Mouse (Mus musculus) B cell, adult 67 days (primary cell): ENCODE measurements around the gene Wdr44. TPM values are rescaled to one million over a fixed set of nuclear protein-coding genes. Genes with fewer than 3 reads are reported as not detected.

Source experiments
- total RNA-seq, 2 experiments: library from RNA; stranded (reverse); gene quantifications; 4 replicates each; pipeline ENCODE4 v1.2.4; 2023

Wdr44 gene
- 10 to 100 TPM; 43.7 to 46.5 TPM for total RNA-seq

DNA sequence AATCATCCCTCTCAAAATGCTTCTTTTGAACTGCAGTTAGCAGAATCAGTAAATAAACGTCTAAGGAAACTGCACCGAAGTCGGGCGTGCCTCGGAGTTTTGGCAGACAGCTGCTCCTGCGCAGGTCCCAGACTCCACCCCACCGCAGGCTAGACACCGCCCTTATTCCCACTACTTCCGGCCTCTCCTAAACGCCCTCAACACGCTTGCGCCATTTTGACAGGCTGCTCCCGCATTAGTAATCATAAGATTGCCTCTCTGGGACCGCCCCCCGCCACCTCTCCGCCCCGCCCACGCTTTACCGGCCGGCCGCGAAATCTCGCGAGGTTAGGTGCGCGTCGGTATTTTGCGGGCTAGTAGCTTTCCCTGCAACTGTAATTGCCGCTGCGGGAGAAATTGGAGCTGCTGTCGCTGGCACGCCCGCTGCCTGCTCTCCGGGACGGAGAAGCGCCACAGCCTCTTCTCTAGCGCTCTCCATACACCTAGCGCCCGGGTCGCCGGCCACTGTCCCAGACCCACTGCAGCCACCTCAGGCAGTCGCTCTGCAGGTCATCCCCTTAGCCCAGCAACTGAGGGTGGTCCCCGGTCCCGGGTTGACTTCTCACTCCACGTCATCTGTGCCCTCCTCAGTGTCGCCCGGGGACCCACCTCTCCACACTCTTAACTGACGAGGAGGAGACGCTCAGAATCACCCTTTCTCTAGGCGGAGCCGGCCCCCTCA is at the start of gene Wdr44:
TSS of gene Wdr44 (plus strand) at position 330 of the 721 bp plus-strand sequence.

Other genes with a start within 250 kb of the Wdr44 start
- gene Gm4907, start 189.5 kb downstream of the Wdr44 start, total RNA-seq = not detected